Comparison of ENCODE assay signal across 8 mouse cellular contexts in the genomic region with DNA sequence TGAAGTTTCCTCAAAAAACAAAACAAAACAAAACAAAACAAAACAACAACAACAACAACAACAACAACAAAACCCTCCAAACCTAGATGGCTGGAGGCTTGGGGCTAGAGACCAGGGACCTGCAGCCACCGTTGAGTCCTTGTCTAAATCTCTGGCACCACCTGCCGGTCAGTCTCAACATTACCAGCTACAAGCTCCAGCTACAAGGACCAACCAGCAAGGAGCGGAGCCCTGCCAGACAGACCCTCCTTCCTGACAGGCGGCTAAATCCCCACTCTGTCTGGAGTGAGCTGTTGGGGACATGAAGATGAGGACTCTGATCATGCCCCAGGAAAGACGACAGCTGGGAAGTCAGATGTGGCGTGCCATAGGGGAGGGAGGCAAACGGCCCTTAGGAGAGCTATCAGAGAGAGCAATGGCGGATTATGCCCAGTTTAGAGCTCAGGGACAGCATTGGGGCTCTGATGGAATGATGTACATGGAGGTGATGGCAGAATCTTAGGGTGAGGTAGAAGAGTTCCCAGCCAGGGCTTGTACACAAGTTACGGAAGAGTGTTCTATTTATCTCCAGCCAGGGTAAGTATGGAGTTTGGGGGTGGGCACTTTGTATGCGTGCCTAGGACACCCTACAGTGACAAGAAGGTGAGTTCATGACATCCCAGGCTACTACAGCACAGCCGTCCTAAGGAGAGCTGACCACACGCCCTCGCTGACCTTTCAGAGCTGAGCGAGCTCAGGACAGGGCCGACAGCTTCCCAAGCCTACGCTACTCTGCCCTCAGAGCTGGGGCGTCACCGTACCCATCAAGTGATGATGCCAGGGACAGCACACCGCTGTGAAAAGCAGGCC. TPM values are rescaled to one million over a fixed set of nuclear protein-coding genes. Genes with fewer than 3 reads are reported as not detected.
A peak's percentile ranks its signal among the peaks of the same experiment; 100 is the strongest.
DNase-seq lines count a peak whose midpoint lies in the region; ATAC-seq and TF ChIP-seq lines count a peak whose summit lies in the region.

No protein-coding gene starts in this region.

- H3ac ChIP-seq in C2C12 (ENCODE audit: control insufficient read depth, insufficient read length, low read depth) = no peak overlapping the region

- TF ChIP-seq CTCF in C2C12 (IDR thresholded peaks at IDR 0.05; ENCODE audit: control insufficient read depth, insufficient read depth, insufficient read length) = peak; percentile 83
- TF ChIP-seq CTCF in bone marrow, adult 2 months (IDR thresholded peaks at IDR 0.05; ENCODE audit: control insufficient read depth, insufficient read depth, low read length) = peak; percentile 79
- peak; percentile 83 for TF ChIP-seq CTCF in embryonic fibroblast, embryonic 13.5 days (IDR thresholded peaks at IDR 0.05; ENCODE audit: borderline replicate concordance, insufficient read depth, low read length)
- peak; percentile 91 for TF ChIP-seq CTCF in kidney, postnatal 0 days (IDR thresholded peaks at IDR 0.05; ENCODE audit: low read depth)

- ATAC-seq in heart, embryonic 12.5 days (ENCODE audit: insufficient number of reproducible peaks, low FRiP score) = 0 out of 2 replicates have a peak, but pooled peaks have one; percentile 17
- ATAC-seq in kidney, postnatal 0 days (replicated peaks; ENCODE audit: low FRiP score, low read depth) = peak; percentile 75; the same call in 1 of the 2 replicates
- ATAC-seq in liver, embryonic 11.5 days (replicated peaks; ENCODE audit: low FRiP score) = peak; percentile 64
- peak; percentile 71; the same call in 1 of the 2 replicates for ATAC-seq in stomach, embryonic 14.5 days (ENCODE audit: insufficient number of reproducible peaks, insufficient read depth, low FRiP score, low read depth)

- peak; percentile 90 for DNase-seq in kidney, postnatal 0 days (ENCODE audit: low spot score)
- peak; percentile 63 for DNase-seq in liver, embryonic 11.5 days (ENCODE audit: low spot score)
- DNase-seq in neural tube, embryonic 10.5 days (ENCODE audit: extremely low spot score, low spot score) = peak; percentile 90

- H3K79me2 ChIP-seq in C2C12 (ENCODE audit: control insufficient read depth, insufficient read depth) = no peaks in the 10 kb centered on the region

- H3K4me1 ChIP-seq in bone marrow, adult 2 months (ENCODE audit: control insufficient read depth, insufficient read depth, low read length) = no peaks in the 10 kb centered on the region; the same call in 1 of the 2 replicates
- no peaks in the 10 kb centered on the region for H3K4me1 ChIP-seq in embryonic fibroblast, embryonic 13.5 days (ENCODE audit: control insufficient read depth, insufficient read depth, low read length)
- H3K4me1 ChIP-seq in heart, embryonic 12.5 days (replicated peaks) = 0 out of 2 replicates have a peak, but pooled peaks cover 4% of the 10 kb centered on the region
- H3K4me1 ChIP-seq in kidney, postnatal 0 days (replicated peaks; ENCODE audit: insufficient read depth, low read length) = no peaks in the 10 kb centered on the region
- no peaks in the 10 kb centered on the region for H3K4me1 ChIP-seq in liver, embryonic 11.5 days (replicated peaks; ENCODE audit: control insufficient read depth, insufficient read depth, low read length)
- no peaks in the 10 kb centered on the region for H3K4me1 ChIP-seq in stomach, embryonic 14.5 days (ENCODE audit: control insufficient read depth, insufficient read depth, low read length)

- H3K36me3 ChIP-seq in C2C12 (ENCODE audit: control insufficient read depth, insufficient read depth) = peaks cover 13% of the 10 kb centered on the region
- H3K36me3 ChIP-seq in heart, embryonic 12.5 days = peaks cover 66% of the 10 kb centered on the region
- H3K36me3 ChIP-seq in kidney, postnatal 0 days (ENCODE audit: insufficient read depth, low read length) = peaks cover 17% of the 10 kb centered on the region; the same call in 1 of the 2 replicates
- H3K36me3 ChIP-seq in liver, embryonic 11.5 days (ENCODE audit: control insufficient read depth, insufficient read depth, low read length) = 0 out of 2 replicates have a peak, but pooled peaks cover 8% of the 10 kb centered on the region
- H3K36me3 ChIP-seq in stomach, embryonic 14.5 days (ENCODE audit: control insufficient read depth, insufficient read depth, low read length) = peaks cover 13% of the 10 kb centered on the region

- TF ChIP-seq POLR2A in bone marrow, adult 2 months (IDR thresholded peaks at IDR 0.05; ENCODE audit: borderline replicate concordance, control insufficient read depth, low read depth, low read length) = no peak
- no peak for TF ChIP-seq POLR2A in embryonic fibroblast, embryonic 13.5 days (IDR thresholded peaks at IDR 0.05; ENCODE audit: low read depth, low read length)

- no peak overlapping the region for H3K27ac ChIP-seq in bone marrow, adult 2 months (ENCODE audit: control insufficient read depth, insufficient read depth, low read depth, low read length, poor library complexity)
- no peak overlapping the region for H3K27ac ChIP-seq in embryonic fibroblast, embryonic 13.5 days (ENCODE audit: insufficient read depth, low read length)
- no peak overlapping the region for H3K27ac ChIP-seq in heart, embryonic 12.5 days (ENCODE audit: poor library complexity, severe bottlenecking)
- H3K27ac ChIP-seq in kidney, postnatal 0 days = no peak overlapping the region
- H3K27ac ChIP-seq in liver, embryonic 11.5 days (ENCODE audit: low read depth, low read length) = no peak overlapping the region
- H3K27ac ChIP-seq in stomach, embryonic 14.5 days (ENCODE audit: low read length) = no peak overlapping the region

- no peak overlapping the region for H3K4me2 ChIP-seq in heart, embryonic 12.5 days
- no peak overlapping the region for H3K4me2 ChIP-seq in kidney, postnatal 0 days (ENCODE audit: low read length)
- H3K4me2 ChIP-seq in liver, embryonic 11.5 days = no peak overlapping the region
- H3K4me2 ChIP-seq in stomach, embryonic 14.5 days (replicated peaks; ENCODE audit: low read depth, low read length) = no peak overlapping the region

- H3K9ac ChIP-seq in heart, embryonic 12.5 days = no peak overlapping the region
- no peak overlapping the region for H3K9ac ChIP-seq in kidney, postnatal 0 days (ENCODE audit: low read depth, low read length)
- no peak overlapping the region for H3K9ac ChIP-seq in liver, embryonic 11.5 days (ENCODE audit: low read depth, low read length)
- no peak overlapping the region for H3K9ac ChIP-seq in stomach, embryonic 14.5 days (replicated peaks; ENCODE audit: low read depth, low read length)

- no peaks in the 10 kb centered on the region for H3K9me3 ChIP-seq in heart, embryonic 12.5 days (replicated peaks)
- no peaks in the 10 kb centered on the region for H3K9me3 ChIP-seq in kidney, postnatal 0 days (replicated peaks; ENCODE audit: low read length)
- H3K9me3 ChIP-seq in liver, embryonic 11.5 days (ENCODE audit: control insufficient read depth, low read length) = no peaks in the 10 kb centered on the region
- H3K9me3 ChIP-seq in stomach, embryonic 14.5 days (ENCODE audit: control insufficient read depth, low read depth, low read length) = no peaks in the 10 kb centered on the region

- 70% methylated on average over 19 of the region's 19 CpGs for WGBS in bone marrow, adult 2 months
- WGBS in heart, embryonic 12.5 days = 58% methylated on average over 19 of the region's 19 CpGs
- 57% methylated on average over 19 of the region's 19 CpGs for WGBS in kidney, postnatal 0 days
- WGBS in liver, embryonic 11.5 days = 64% methylated on average over 19 of the region's 19 CpGs
- WGBS in stomach, embryonic 14.5 days = 66% methylated on average over 19 of the region's 19 CpGs

- no peak overlapping the region for H3K4me3 ChIP-seq in C2C12 (ENCODE audit: insufficient read depth, poor library complexity, severe bottlenecking)
- H3K4me3 ChIP-seq in bone marrow, adult 2 months (replicated peaks; ENCODE audit: control insufficient read depth, low read depth, low read length) = no peak overlapping the region
- no peak overlapping the region for H3K4me3 ChIP-seq in embryonic fibroblast, embryonic 13.5 days (ENCODE audit: insufficient read depth, low read length)
- no peak overlapping the region for H3K4me3 ChIP-seq in heart, embryonic 12.5 days
- H3K4me3 ChIP-seq in kidney, postnatal 0 days (replicated peaks; ENCODE audit: low read depth, low read length) = no peak overlapping the region
- H3K4me3 ChIP-seq in liver, embryonic 11.5 days (ENCODE audit: low read depth, low read length) = no peak overlapping the region
- H3K4me3 ChIP-seq in stomach, embryonic 14.5 days (ENCODE audit: low read depth, low read length) = no peak overlapping the region

- H3K79me3 ChIP-seq in C2C12 (ENCODE audit: low read depth) = no peaks in the 10 kb centered on the region

- no peaks in the 10 kb centered on the region for H3K27me3 ChIP-seq in C2C12 (ENCODE audit: control insufficient read depth, insufficient read depth, insufficient read length)
- no peaks in the 10 kb centered on the region for H3K27me3 ChIP-seq in heart, embryonic 12.5 days (replicated peaks)
- H3K27me3 ChIP-seq in kidney, postnatal 0 days (ENCODE audit: insufficient read depth, low read length) = no peaks in the 10 kb centered on the region
- no peaks in the 10 kb centered on the region for H3K27me3 ChIP-seq in liver, embryonic 11.5 days (replicated peaks; ENCODE audit: control insufficient read depth, insufficient read depth, low read length)
- no peaks in the 10 kb centered on the region for H3K27me3 ChIP-seq in stomach, embryonic 14.5 days (ENCODE audit: control insufficient read depth, insufficient read depth, low read length)

TF ChIP-seq in C2C12, 6 proteins besides CTCF, POLR2A, EP300 and RAD21:
- TF ChIP-seq MYOG (IDR thresholded peaks at IDR 0.05; ENCODE audit: control insufficient read depth, extremely low read depth, insufficient read length) (no peak), MAX (IDR thresholded peaks at IDR 0.05) (no peak), USF1 (IDR thresholded peaks at IDR 0.05; ENCODE audit: low read depth) (no peak), MYOD1 (IDR thresholded peaks at IDR 0.05; ENCODE audit: control insufficient read depth, insufficient read length, low read depth) (no peak), FOSL1 (IDR thresholded peaks at IDR 0.05; ENCODE audit: insufficient read depth, low read length, poor library complexity, severe bottlenecking) (no peak), CEBPB (IDR thresholded peaks at IDR 0.05; ENCODE audit: low read depth) (no peak)

RNA-seq across cellular contexts. Expression of a gene that starts 33.9 kb away (rescaled TPM):
- 65.3 TPM for polyA plus RNA-seq in C2C12 (2012; fragmentation: generic; extraction: Trizol)
- polyA plus RNA-seq in bone marrow, adult 2 months (2011; ENCODE audit: insufficient read depth, insufficient read length, low replicate concordance, missing spikeins) = 13.9 and 22.7 TPM in 2 replicates
- 53.8 and 69.1 TPM in 2 replicates for polyA plus RNA-seq in embryonic fibroblast, embryonic 13.5 days (2011; ENCODE audit: insufficient read length, low read depth, missing spikeins)
- polyA plus RNA-seq in heart, embryonic 12.5 days (2016; fragmentation: Nextera tagmentation; extraction: Ambion mirVana) = 142 and 151 TPM in 2 replicates
- polyA plus RNA-seq in kidney, postnatal 0 days (2015; fragmentation: Nextera tagmentation; extraction: Ambion mirVana) = 173 and 196 TPM in 2 replicates
- 134 TPM in 2 replicates for polyA plus RNA-seq in liver, embryonic 11.5 days (2014; fragmentation: Nextera tagmentation; extraction: Ambion mirVana)
- polyA plus RNA-seq in stomach, embryonic 14.5 days (2014; fragmentation: Nextera tagmentation; extraction: Ambion mirVana) = 139 and 146 TPM in 2 replicates

Comparison
In these comparisons a context has a peak if more than half of its experiments do, and no peak if none do; other contexts are left out.
1. ATAC-seq: peak in every context shown above with its lines; median percentile 75 in kidney, postnatal 0 days; 71 in stomach, embryonic 14.5 days; 64 in liver, embryonic 11.5 days; 17 in heart, embryonic 12.5 days.